Mouse (Mus musculus) megakaryocyte, adult 5-6 weeks (primary cell): ENCODE measurements at regions not wholly inside any gene's neighbourhood (a gene's known extent, or its start where the extent isn't known, plus 50 kb on each side); places are given as distances from the start of the nearest gene placed in this dataset.

Source experiments
- ATAC-seq: 2 replicates; pipeline ENCODE4 v1.8.0; 2016; ENCODE audit warnings: mild to moderate bottlenecking, inconsistent platforms; ENCODE audit not compliant: poor library complexity, severe bottlenecking

DNA sequence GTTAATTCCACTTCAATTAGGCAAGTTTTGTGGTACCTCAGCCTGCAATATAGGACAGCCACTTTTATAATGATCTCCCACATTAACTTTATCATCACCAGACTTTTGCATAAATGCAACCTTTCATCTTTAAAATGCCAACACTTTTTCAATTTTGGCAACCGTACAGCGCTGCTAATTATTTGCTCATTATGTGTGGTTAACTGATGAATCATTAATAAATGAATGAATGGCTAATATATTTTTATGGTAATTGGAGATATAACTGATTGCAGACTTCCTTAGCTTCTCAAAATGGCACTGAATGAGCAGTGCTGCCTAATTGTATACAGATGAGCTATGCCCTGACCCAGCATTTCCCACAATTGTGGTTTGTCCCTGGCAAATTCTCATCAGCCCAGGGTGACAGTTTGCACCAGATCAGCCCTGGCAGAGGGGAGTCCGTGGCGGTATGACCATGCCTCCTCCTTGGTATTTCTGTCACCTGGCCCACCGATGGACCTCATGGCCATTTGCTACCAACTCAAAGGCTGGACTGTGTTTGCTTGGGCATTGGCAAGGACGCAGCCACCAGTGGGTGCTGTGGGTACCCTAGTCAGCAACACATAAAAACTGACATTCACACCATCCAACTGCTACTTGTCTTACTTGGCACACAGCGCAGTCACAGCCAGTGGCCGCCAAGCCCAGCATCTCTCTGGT is 173.7 kb upstream of the Lmo4 start:
- no peak for ATAC-seq

DNA sequence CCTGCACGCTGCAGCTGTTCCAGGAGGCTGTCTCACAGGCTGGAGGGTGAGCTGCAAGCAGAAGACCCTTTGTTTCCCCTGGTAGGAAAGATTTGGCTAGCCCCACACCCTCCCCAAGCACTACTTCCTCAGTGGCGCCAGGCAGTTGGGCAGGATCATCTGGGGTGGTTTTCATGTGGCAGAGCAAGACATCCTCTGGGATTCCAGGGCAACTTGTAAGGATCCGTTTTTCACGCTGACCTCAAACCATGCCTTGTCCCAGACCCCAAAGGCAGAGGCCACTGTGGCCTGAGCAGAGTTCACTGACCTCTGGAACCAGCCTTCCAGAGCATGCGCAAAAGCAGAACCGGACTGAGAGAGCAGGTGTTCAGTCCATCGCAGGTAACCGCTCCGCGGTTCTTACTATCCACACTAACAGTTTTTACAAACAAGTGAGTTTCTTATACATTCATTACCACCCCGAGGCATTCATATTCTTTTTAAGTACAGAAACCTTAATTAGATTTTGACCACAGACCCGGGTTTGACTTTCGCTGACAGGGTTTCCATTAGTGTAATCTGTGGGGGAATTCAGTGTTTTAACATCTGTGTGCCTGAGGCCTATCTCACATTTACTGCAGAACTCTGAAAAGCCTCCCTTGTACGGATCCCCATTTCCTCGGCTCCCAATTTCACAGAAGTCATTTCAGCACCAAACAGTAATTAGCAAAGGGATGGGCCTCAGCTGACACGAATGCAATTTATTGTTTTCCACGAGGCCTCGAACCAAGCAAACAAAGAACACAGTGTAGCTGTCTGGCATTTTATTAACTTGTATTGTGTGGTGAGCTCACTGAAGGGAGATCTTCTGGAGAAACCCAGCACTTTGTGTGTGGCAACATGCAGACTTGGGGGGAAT is 172.9 kb upstream of the Lmo4 start:
- ATAC-seq = no peak

DNA sequence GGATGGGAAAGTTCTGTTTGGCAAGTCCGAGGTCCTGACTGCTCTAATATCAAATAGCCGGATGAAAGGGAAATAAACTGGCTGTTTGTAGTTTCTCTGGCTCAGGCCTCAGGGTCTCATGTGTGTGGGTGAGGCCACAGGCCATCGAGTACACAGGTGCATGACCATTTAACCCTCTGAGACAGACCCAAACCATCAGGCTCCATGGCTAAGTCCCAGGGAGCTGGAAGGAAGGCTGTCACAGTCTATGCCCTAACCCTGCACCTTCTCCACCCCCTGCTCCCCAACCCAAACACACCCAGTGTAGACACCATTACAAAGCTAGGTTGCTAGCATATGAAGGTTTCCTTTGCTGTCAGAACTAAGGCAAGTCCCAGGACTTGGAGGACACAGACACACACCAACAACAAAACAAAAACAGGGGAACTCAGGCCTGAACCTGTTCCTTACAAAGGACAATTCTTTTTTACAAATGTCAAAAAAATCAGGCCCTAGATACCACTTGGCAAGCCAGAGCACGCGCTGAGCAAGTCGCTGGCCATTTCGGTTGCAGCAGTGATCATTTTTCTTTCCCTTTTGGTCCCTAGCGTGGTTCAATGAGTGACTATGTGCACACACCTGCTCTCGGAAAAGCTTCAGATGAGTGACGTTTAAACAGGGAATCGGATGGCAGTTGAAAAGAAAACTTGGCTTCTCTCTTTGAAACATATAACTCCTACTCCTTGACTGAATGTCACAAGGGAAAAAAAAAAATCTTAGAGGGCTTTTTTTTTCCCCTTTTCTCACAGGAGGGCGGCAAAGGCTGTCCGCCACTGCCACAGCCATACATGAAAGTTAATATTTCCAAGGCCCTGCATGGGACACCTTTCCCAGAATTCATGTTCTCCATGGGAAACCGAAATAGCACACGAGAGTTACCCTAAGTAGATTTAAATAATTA is 171.7 kb upstream of the Lmo4 start:
- no peak for ATAC-seq

DNA sequence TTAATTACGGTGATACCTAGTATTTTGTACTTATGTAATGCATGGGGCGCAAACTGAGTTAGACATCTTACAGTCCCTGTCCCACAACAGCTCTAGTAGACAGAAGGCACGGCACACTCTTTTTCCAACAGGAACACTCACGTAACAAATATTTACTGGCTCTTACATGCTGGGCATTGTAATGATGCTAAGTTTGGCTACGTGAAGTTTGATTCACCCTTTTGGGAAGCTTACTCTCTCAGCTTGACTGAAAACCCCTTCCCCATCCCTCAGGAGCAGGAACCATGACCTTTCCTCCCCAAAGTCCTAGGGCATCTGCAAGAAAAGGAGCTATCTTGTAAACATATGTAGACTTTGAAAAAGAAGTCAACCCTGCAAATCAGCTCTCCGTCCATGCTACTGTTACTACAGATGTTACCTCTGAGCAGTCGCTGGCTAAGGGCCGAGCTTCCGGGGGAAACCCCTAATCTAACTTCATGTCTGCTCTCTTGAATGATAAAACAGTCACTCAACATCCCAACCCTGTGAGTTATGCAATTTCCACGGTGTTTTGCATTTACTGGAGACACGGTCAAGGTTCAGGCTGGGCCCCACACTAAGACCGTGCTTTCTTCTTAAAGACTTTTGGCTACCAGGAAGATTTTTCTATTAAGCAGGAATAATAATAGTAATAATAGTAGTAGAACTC is 170.8 kb upstream of the Lmo4 start:
- peak; percentile 22; the same call in 1 of the 2 replicates for ATAC-seq

DNA sequence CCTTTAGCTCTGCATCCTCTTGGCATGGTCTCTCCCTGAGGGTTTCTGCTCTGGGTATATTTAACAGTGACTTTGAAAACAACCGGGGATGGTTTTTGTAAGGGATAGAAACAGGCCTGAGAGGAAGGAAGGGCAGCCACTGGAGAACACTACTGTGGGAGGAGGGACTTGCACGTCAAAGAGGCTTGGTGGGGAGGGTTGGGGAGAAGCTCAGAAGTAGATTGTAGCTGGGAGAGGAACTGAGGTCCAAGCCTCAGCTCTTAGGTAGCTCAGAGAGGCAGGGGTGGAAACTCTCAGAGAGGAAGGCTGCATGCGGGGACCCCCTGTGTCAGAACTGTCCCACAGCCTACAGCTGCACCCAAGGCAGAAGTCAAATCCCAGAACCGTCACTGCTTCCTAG is 163.3 kb upstream of the Lmo4 start:
- peak; percentile 54 for ATAC-seq

DNA sequence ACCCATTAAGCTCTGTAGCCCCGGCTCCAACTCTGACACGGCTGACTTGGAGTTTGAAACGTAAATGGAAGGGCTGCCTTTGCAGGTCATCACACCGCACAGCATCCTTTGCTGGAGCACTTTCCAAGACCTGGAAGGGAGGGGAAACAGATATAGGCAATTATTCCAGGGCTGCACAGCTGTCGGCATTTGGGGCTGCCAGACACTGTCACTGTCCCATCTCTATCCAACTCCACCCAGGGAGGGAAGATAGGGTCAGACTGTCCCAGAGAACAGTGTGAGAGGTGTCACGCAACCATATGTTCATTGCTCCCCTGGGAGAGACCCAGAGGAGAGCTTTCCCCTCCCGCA is 162.7 kb upstream of the Lmo4 start:
- no peak for ATAC-seq

DNA sequence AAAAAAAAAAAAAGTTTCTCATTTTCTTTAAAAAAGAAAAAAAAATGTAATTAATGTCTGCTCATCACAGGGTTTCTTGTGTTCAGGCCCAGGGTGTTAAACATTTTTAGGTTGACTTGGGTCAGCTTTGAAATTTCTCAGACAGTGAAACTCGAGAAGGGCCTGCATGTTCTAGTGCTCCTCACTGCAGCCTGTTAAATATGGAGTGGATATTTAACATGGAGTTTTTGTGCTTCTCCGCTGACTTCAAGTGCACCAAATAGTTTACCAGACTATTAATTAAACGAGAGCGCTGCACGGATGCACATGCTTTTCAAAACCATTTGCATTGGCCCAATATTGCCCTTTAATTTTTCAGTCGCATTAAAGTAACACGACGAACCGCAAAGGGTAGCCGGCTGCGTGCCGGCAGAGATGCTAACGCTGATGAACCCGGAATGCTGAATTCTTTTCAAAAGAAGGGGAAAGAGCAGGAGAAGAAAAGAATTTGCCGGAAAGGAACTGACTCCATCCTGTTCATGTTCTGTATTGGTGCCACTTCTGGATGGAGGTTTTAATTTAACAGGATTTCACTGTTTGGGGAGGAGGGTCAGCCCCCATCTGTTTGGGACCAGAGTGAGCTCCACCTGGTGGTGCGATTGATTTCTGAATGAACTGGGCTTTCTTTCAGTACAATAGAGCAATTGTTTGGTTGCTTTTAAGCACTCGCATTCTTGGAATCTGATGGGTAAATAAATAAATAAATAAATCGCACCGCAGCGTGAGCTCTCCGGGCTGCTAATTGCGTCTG is 162.2 kb upstream of the Lmo4 start:
- ATAC-seq = no peak

DNA sequence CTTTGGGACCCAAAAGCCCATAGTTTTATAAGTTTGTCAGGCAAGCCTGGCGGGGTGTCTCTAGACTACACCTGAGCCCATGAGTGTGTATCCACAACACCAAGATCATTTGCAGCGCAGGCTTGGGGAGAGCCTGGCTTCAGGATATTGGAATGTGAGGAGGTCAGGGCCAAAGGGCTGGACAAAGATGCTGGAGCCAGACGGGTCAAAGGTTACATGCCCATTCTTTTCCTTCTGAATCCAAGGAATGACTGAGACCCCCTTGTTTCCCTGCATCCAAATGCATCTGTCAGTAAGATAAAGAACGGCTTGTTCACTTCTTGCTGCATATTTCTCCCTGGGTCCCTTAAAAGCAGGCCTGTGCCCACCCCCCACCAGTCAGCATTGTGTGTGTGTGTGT is 160.9 kb upstream of the Lmo4 start:
- no peak for ATAC-seq

DNA sequence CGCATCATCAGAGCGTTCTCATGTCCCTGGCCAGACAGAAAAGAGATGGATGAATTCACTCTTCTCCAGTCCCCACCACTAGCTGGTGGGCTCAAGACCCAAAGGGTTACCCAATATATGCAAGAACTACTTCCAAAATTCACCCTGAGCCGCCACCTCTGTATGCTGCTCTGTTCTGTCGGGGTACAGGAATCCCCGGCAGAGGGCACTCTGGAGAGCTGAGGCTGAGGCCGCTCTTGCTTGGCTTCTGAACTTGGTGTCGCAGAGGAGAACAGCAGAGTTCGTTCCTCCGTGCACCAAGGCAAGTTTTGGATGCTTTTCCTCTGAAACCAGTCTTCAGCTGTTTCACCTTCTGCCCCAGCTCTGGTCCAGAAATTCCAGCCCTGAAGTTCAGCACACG is 157.5 kb upstream of the Lmo4 start:
- ATAC-seq = peak; percentile 59

DNA sequence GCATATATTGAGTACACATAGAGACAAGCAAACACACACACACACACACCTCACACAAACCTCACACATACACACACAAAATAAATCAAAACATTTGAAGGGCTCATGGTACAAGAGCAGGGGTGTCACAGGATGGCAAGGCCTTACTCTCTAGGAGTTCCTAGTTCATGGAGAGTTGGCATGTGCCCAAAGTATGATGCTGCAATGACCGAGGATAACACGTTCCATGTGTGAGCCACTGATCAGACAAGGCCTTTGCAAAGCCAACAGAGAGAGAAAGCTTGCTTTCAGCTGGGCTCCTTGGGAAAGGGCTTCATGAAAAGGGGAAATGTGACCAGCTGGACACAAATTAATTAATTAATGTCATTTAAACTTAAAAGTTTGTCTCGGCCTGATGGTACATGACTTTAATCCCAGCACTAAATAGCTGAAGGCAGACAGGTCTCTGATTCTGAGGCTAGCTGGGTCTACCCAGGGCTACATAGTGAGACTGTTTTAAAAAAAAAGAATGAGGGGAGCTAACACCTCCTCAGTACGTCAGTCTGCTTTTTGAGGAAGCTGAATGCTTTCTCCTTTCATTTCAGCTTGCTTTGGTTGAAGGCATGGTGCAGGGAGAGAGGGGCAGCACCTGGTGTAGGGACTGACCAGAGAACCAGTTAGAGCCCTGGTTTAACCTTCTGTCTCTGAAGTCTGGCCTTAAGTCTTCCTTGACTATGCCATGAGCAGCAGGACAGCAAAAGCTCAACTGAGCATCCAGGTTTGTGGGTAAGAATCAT is 156.4 kb upstream of the Lmo4 start:
- peak; percentile 66 for ATAC-seq

DNA sequence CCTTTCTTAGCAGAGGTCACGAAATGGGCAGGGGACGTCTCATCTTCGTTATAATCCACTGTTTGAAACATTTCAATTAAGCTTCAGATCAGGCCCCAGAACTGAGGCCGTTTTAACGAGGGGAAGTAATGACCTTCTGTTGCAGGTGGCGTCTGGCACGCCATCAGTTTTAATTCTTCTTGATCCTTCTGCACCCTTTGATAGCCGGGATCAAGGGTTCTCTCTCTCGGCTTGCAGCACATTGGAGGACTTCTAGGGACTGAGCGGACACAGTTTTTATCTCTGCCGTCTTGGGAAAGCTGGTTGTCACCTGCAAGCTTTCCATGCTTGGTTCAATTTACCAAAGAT is 151.9 kb upstream of the Lmo4 start:
- no peak for ATAC-seq

DNA sequence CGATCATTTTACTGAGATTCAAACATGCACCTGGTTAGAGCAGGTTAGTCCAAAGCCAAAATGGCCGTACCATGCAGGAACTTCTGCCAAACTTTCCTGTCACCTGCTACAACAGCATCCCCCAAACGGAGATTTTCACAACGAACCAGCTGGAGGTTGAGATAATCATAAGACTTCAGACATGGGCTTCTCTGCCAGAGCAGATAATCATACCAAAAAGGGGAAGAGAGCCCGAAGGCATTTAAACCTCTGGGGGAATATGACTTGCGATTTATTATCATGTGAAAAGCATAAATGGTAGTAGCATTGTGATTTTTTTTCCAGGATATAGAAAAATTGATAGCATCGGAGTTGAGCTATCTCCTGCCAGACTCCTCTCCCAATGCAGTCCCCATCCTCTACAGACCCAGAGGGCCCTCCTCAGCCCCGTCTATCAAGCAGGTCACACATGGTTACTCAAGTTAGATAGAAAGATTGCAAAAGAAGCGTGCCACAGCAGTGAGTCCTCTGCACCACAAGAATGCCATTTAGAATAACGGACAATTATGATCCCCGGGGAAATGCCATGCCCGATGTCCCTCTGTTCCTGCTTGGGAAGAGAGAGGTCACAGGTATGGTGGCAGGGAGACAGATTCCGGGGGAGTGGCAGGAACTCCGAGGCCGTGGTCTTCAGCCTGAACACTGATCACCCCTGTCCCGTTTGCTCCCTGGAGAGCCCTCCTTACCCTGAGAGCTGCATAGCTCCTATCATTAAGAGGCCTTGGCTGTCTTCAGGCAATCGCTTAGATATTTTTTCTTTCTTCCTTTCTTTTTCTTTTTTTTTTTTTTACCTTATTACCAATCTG is 151.3 kb upstream of the Lmo4 start:
- ATAC-seq = peak; percentile 45

DNA sequence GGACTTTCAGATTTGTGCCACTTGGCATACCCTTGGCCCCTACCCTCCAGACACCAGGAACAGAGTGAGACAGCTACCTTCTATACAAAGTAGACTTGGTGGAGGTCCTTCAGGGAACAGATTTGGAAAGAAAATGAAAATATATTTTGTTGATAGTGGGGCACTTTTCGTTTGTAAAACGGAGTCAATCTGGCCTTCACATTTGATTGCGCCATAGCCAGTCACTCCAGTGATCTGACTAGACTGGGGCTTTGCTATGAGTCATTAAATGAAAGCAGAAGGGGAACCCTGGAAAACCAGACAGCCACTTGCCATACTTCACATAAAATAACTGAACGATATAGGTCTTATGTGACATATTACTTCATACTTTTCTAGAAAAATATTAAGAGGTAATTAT is 147.5 kb upstream of the Lmo4 start:
- peak; percentile 78 for ATAC-seq

DNA sequence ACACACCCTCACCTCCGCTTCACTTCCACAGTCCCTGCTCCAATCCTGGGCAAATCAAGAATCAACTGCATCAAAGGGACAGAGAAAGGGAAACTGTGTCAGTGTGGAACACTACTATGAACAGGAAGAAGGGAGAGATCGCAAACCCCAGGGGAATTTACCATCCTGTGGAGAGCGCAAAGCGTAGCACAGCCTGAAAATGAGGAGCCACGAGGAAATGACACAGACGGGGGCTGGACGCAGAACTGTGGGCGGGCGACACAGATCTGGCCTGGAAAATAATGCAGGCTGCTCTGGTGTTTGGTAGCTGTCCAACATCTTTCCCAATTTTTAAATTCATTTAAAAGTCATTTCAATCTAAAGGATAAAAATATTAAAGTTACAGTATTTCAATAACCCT is 143.4 kb upstream of the Lmo4 start:
- no peak for ATAC-seq

DNA sequence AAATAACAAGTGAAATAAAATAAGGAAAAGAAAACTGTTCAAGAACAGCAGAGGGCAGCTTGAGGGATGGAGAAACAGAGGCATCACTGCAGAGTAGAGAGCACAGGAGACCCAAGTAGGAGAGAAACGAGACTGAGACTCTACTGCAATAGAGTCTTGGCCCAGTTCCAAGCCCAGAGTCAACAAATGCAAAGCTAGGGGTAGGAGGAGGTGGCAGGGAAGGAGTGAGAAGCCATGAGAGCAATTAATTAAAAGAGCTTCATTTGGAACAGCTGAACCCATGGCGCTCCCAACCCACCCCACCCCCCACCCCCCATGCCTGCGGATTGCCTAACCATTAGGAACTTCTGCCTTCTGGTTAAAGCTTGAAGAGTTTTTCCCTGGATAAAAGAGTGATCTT is 130.2 kb upstream of the Lmo4 start:
- ATAC-seq = no peak

DNA sequence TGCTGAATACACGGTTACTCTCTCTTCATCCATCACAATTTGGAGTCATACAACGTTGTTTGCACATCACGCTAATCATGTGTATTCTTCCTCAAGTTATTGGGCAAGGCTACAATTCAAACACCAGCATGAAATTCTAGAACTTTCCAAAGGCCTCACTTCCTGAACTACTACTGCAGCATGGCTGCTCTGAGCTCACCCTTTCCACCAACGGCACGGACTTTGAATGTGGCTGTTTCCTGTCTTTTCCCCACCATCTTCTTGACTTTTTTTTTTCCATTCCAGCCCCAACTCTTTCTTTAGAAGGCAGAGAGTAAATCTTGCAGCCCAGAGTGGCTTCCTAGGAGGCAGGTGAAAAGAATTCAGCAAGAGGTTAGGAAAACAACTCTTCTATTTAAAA is 129.2 kb upstream of the Lmo4 start:
- no peak for ATAC-seq

DNA sequence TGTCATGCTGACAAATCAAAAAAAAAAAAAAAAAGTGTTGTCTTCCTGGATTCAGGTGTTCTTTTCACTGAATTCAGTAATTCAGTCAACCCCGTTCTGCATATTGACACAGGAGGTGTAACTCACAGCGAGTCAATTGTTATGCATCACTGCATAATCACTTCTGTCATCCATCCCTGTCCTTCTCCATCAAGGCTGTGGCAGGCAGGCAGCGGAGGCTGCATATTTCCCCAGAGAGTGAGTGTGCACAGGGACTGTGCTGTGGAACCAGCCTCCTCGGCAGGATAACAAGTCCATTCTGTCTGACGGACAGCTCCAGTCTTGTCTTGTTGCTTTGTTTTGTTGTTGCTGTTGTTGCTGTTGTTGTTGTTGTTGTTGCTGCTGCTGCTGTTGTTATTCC is 127.3 kb upstream of the Lmo4 start:
- no peak for ATAC-seq

DNA sequence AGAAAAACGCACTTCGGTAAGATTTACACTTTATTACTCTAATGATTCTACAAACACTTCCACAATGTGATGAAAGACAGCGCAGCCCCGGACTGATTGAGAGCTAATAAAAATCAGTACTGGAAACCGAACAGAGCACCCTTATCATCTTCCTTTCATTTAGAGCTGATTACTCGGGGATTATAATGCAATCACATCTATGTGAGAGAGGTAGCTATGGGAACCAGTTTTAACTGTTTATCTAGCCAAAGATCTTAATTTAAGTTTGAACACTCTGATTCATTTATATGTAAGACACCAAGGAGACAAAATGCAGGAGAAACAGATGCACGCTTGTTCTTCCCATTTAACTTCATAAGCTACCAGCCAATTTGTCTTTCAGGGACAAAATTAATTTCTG is 124.1 kb upstream of the Lmo4 start:
- ATAC-seq = no peak
